Mouse (Mus musculus): ENCODE measurements at regions not wholly inside any gene's neighbourhood (a gene's known extent, or its start where the extent isn't known, plus 50 kb on each side); places are given as distances from the start of the nearest gene placed in this dataset.
A peak's percentile ranks its signal among the peaks of the same experiment; 100 is the strongest.

GRCm38 (mm10) chr7:133259143-133259542, 135.0 kb upstream of the Ctbp2 start:
- DNase-seq (ENCODE audit: low spot score), result no peak

DNA sequence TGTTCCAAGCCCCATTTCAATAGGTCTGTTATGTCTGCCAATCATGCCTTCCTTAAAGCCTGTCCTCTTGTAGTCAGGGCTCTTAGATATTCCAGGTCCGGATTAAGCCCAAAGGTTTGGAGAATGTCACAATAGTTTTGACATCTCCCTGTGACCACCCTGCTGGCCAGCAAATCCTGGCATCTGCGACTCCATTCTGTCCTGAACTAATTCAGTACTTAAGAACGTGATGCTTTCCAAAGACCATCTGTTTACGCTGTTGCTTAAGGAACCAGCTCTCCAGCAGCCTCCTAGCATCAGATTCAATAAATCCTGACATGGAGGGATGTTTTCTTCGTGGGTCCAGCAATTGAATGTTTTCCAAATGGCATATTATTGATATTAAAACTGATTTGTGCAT, 132.7 kb upstream of the Ctbp2 start:
- no peak for DNase-seq (ENCODE audit: low spot score)

DNA sequence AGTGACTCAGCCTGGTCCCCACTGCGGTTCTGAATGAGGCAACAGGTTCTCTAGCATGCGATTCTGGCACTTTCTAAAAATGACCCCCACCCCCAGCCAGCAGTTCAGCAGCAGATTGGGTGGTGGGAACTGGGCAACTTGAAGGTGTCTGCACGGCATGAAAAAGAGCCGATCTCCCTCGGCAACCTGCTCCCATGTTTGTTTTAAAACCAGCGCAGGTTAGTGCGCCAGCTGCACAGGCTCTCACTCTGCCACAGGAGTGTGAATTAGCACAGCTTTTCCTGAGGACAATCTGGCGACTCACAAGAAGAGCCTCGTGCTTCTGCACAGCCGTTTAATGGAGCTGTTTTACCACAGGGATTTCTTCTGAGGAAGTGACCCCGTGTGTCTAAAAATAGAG, 120.4 kb upstream of the Ctbp2 start:
- DNase-seq (ENCODE audit: low spot score), result no peak

DNA sequence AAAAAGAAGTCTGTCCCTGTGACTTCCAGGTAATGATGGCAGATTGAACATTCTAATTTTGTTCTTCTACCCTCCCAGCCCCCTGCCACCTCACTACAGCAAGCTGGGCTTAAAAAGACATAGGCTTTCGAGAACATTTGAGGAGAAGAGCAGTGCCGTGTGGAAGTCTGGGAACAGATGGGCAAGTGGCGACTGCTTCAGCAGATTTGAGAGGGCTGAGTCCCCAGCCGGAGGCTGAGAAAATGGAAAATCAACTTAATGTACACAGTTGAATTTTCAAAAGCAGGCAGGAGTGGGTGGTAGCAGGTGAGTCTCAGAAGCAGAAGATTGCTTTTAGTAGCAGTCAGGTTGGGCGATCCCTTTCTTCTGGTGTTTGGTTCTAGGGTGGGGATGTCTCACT, 110.2 kb upstream of the Ctbp2 start:
- no peak for DNase-seq (ENCODE audit: low spot score)

GRCm38 (mm10) chr7:133232889-133233441, 108.8 kb upstream of the Ctbp2 start:
- DNase-seq (ENCODE audit: low spot score), result no peak

- no peak for DNase-seq (ENCODE audit: low spot score)
Observed at GRCm38 (mm10) chr7:133230806-133231205, 106.7 kb upstream of the Ctbp2 start.

DNA sequence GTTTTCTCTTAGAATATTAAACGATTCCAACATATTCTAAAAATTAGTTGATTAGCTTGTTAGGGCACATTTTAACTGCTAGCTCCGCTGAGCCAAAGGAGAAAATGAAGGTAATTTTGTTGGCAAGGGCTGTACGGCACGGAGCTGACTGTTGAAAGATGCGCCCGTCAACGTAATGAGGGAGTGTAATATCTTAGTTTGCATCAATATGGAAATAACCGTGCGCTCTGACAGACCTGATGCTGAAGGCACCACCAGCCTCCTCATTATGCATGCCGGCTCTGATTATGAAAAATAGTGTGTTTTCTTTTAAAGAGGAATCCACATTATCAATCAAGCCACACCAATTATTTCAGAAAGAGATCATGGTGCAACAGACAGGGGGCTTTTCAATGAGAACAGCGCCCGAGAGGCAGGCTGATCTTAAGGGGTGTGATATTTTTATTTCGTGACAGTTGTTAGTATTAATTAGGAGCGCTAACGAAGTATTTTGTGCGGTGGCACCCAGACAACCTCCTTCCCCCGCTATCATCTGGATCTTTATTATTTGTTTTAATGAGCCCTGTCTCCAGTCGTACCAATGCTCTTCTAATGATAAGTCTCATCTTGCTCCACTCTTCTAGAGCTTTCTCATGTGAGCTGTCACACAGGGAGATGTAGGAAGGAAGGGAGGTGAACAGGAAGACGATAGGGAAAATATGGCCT, 99.9 kb upstream of the Ctbp2 start:
- DNase-seq (ENCODE audit: low spot score), result no peak

GRCm38 (mm10) chr7:133212328-133212727, 88.2 kb upstream of the Ctbp2 start:
- no peak for DNase-seq (ENCODE audit: low spot score)

- DNase-seq (ENCODE audit: low spot score), result no peak
Observed at GRCm38 (mm10) chr7:133205704-133206103, 81.5 kb upstream of the Ctbp2 start.

DNA sequence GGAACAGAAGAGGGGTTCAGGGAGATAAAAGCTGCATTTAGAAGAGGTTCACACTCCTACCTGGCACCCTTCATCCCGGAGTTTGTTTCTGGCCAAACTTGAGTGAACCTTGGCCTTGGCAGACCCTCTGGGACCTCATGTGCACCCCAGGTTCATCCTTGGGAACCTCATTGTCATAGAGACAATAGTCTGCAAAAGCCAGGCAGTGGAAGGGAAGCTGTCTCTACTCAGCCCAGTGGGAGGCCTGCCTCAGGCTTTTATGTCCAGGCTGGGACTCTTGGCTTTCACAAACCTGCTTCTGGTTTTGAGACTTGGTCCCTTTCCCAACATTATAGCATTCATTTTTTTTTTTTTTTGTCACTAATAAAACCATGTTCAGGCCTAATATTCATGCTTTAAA, 80.3 kb upstream of the Ctbp2 start:
- no peak for DNase-seq (ENCODE audit: low spot score)

GRCm38 (mm10) chr7:133203933-133204332, 79.8 kb upstream of the Ctbp2 start:
- no peak for DNase-seq (ENCODE audit: low spot score)

DNA sequence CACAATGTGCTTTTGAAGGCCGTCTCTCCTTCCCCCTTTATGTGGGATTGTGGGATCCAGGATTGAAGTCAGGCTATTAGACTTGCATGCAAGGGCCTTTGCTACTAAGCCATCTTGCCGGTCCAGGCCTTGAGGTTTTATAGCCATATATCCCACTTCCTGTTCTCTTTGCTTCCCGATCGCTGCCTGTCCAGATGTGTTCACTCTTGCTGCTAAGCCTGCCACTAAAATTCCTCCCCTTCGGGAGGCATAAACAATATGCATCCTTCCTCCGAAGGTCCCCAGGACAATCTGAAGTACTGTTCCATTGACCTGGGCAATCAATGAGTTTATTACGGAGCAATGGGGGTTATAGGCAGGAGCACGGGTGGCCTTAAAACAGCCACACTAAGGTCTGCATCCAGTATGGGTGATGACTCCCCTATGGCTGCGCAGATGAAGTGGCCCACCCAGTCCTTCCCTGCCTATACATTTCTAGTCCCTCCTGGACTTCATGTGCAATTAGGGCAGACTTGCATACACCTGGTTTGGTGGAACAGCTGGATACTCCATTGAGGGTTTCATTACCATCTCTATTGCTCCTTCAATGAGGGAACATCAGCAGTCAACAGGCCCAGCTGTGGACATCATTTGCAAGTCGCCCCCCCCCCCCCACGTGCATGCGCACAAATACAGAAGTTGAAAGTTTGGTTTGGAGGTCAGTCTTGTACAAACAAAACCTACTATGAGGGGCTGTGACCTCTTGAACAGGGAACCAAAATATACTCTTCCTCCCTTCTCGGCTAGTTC, 78.1 kb upstream of the Ctbp2 start:
- no peak for DNase-seq (ENCODE audit: low spot score)

- DNase-seq (ENCODE audit: low spot score), result no peak
Observed at GRCm38 (mm10) chr7:133199046-133199445, 74.9 kb upstream of the Ctbp2 start.

DNA sequence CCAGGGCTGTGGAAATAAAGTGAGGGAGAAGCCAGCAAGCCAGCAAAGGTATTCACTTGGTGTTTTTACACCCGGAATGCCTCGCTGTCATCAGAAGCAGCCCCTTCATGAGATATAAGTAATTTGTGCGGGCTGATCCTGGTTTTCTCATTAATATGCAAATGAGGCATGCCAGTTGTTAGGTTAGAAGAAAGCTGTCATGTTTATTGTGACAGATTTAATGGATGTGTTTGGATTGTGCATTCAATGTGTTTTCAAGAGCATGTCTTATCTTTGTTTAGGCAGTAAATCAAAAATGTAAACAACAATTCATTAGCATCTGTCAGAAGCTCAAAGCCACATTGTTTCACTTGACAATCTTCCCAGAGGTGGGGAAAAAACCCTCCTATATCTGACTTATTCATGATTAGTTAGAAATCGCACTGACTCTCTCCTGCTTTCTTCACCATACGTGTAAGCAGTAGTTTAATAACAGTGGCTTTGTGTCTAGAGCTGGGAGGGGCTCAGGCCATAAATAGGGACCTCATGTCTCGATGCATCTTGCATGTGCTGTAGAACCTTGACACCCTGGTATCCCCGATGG, 65.8 kb upstream of the Ctbp2 start:
- DNase-seq (ENCODE audit: low spot score), result no peak

DNA sequence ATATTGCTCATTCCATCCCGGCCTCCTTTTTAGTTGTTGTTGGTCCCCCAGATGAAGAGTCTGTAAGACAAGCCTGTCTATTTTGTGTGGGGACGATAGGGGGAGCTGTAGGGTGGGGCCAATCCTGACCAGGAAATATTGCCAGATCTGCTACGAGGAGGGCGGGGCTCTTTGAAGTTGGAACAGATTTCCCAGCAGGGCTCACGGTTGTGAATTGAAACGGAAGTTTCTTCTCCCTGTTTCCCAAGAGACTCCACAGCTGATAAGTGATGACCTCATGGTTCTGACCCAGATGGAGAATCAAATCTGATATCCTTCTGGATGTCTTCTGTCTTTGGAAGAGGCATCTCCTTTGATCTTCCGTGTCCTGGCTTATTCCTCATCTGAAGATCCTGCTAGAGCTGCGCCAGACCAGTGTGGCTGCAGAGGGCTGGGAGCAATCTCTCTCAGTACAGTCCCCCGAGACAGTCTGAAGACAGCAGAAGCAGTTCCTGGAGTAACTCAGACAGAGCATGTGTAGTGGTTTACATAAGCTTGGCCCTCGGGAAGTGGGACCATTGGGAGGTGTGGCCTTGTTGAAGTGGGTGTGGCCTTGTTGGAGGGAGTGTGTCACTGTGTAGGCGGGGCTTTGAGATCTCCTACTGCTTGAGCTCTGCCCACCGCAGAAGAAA, 61.9 kb upstream of the Ctbp2 start:
- peak; percentile 9 for DNase-seq (ENCODE audit: low spot score)

- DNase-seq (ENCODE audit: low spot score), result no peak
Observed at GRCm38 (mm10) chr7:133184905-133185594, 60.9 kb upstream of the Ctbp2 start.

GRCm38 (mm10) chr7:133181388-133181787, 57.2 kb upstream of the Ctbp2 start:
- DNase-seq (ENCODE audit: low spot score), result no peak

GRCm38 (mm10) chr7:133177179-133177575, 53.0 kb upstream of the Ctbp2 start:
- DNase-seq (ENCODE audit: low spot score), result no peak

DNA sequence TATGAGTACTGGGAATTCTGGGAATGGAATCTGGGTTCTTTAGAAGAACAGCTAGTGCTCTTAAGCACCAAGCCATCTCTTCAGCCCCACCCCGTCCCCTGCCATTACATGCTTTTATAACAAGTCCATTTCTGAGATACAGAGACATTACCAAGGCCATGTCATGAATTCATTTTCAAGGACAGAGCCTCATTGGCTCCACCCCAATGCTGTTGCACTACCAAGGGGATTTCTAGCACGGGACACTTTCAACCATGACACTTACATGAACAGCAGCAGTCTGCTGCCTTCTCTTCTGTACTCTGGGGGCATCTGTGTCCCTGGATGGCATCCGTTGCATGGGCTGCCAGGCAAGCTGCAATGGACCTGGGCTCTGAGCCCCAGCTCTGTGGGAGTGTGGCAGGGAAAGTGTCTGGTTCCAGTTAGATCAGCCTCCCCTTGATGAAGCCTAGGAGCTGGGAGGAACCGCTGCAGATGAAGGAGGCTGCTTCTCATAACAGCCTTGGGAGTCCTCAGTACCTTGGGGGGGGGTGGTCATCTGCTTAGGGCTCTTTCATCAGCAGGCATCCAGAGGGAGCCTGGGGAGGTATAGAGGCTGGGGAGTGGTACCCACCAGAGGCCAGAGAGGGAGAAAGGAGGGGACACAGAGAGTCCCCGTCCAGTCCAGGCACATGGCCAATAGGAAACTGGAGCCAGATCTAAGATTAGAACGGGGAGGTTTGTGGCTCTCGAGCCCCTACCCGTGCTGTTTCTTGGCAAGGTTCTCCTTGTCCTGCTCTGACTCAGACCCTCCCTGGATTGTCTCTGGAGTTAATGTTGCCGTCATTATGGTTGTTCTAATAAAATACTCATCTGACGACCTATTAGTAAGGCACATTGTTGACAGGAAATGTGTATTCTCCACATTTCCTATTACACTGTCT, 52.4 kb upstream of the Ctbp2 start:
- no peak for DNase-seq (ENCODE audit: low spot score)

Data from thymus, postnatal 0 days (tissue).